Mouse (Mus musculus): ENCODE measurements around the gene Apopt1. TPM values are rescaled to one million over a fixed set of nuclear protein-coding genes. Genes with fewer than 3 reads are reported as not detected.
"Not testable (repeated sequence)": the region's sequence is repeated elsewhere in the genome, so short reads cannot be mapped to it uniquely, and the experiment has no call there.

Apopt1 gene
- total RNA-seq, 1 experiment from 2014 or later = 25.1 TPM

- ATAC-seq (ENCODE audit: extremely low read depth, insufficient number of reproducible peaks, low FRiP score, poor library complexity, severe bottlenecking) = peak; percentile 94
Measured at GRCm38 (mm10) chr12:111731822-111732807, 19.1 kb downstream of the Apopt1 start.

- no peak for ATAC-seq (ENCODE audit: extremely low read depth, insufficient number of reproducible peaks, low FRiP score, poor library complexity, severe bottlenecking)
Measured at GRCm38 (mm10) chr12:111732921-111733320, 19.9 kb downstream of the Apopt1 start.

- ATAC-seq (ENCODE audit: extremely low read depth, insufficient number of reproducible peaks, low FRiP score, poor library complexity, severe bottlenecking) = no peak
Measured at GRCm38 (mm10) chr12:111734912-111735311, 21.9 kb downstream of the Apopt1 start.

GRCm38 (mm10) chr12:111736676-111737075 is 23.6 kb downstream of the Apopt1 start:
- not testable (repeated sequence) for ATAC-seq (ENCODE audit: extremely low read depth, insufficient number of reproducible peaks, low FRiP score, poor library complexity, severe bottlenecking)

GRCm38 (mm10) chr12:111737370-111737769 is 24.3 kb downstream of the Apopt1 start:
- no peak for ATAC-seq (ENCODE audit: extremely low read depth, insufficient number of reproducible peaks, low FRiP score, poor library complexity, severe bottlenecking)

GRCm38 (mm10) chr12:111738754-111739153 is 25.7 kb downstream of the Apopt1 start:
- ATAC-seq (ENCODE audit: extremely low read depth, insufficient number of reproducible peaks, low FRiP score, poor library complexity, severe bottlenecking) = 0 out of 2 replicates have a peak, but pooled peaks have one; percentile 63

GRCm38 (mm10) chr12:111741338-111741737 is 28.3 kb downstream of the Apopt1 start:
- no peak for ATAC-seq (ENCODE audit: extremely low read depth, insufficient number of reproducible peaks, low FRiP score, poor library complexity, severe bottlenecking)

- ATAC-seq (ENCODE audit: extremely low read depth, insufficient number of reproducible peaks, low FRiP score, poor library complexity, severe bottlenecking) = no peak
Measured at GRCm38 (mm10) chr12:111743419-111743818, 30.4 kb downstream of the Apopt1 start.

- ATAC-seq (ENCODE audit: extremely low read depth, insufficient number of reproducible peaks, low FRiP score, poor library complexity, severe bottlenecking) = peak; percentile 74
Measured at GRCm38 (mm10) chr12:111743981-111744423, 30.9 kb downstream of the Apopt1 start.

GRCm38 (mm10) chr12:111745274-111745673 is 32.2 kb downstream of the Apopt1 start:
- no peak for ATAC-seq (ENCODE audit: extremely low read depth, insufficient number of reproducible peaks, low FRiP score, poor library complexity, severe bottlenecking)

GRCm38 (mm10) chr12:111746091-111746490 is 33.0 kb downstream of the Apopt1 start:
- ATAC-seq (ENCODE audit: extremely low read depth, insufficient number of reproducible peaks, low FRiP score, poor library complexity, severe bottlenecking) = 0 out of 2 replicates have a peak, but pooled peaks have one; percentile 51

GRCm38 (mm10) chr12:111747421-111747820 is 34.4 kb downstream of the Apopt1 start:
- ATAC-seq (ENCODE audit: extremely low read depth, insufficient number of reproducible peaks, low FRiP score, poor library complexity, severe bottlenecking) = no peak

GRCm38 (mm10) chr12:111750739-111751138 is 37.7 kb downstream of the Apopt1 start:
- no peak for ATAC-seq (ENCODE audit: extremely low read depth, insufficient number of reproducible peaks, low FRiP score, poor library complexity, severe bottlenecking)

GRCm38 (mm10) chr12:111752491-111752890 is 39.4 kb downstream of the Apopt1 start:
- no peak for ATAC-seq (ENCODE audit: extremely low read depth, insufficient number of reproducible peaks, low FRiP score, poor library complexity, severe bottlenecking)

- ATAC-seq (ENCODE audit: extremely low read depth, insufficient number of reproducible peaks, low FRiP score, poor library complexity, severe bottlenecking) = no peak
Measured at GRCm38 (mm10) chr12:111753347-111753746, 40.3 kb downstream of the Apopt1 start.

GRCm38 (mm10) chr12:111754710-111755109 is 41.6 kb downstream of the Apopt1 start:
- no peak for ATAC-seq (ENCODE audit: extremely low read depth, insufficient number of reproducible peaks, low FRiP score, poor library complexity, severe bottlenecking)

- ATAC-seq (ENCODE audit: extremely low read depth, insufficient number of reproducible peaks, low FRiP score, poor library complexity, severe bottlenecking) = no peak
Measured at GRCm38 (mm10) chr12:111755231-111755630, 42.2 kb downstream of the Apopt1 start.

- no peak for ATAC-seq (ENCODE audit: extremely low read depth, insufficient number of reproducible peaks, low FRiP score, poor library complexity, severe bottlenecking)
Measured at GRCm38 (mm10) chr12:111756082-111756697, 43.1 kb downstream of the Apopt1 start.

- ATAC-seq (ENCODE audit: extremely low read depth, insufficient number of reproducible peaks, low FRiP score, poor library complexity, severe bottlenecking) = no peak
Measured at GRCm38 (mm10) chr12:111756698-111757082, 43.6 kb downstream of the Apopt1 start.
